Mouse (Mus musculus): ENCODE measurements around the gene Dpp7.

Gene Dpp7

DNA sequence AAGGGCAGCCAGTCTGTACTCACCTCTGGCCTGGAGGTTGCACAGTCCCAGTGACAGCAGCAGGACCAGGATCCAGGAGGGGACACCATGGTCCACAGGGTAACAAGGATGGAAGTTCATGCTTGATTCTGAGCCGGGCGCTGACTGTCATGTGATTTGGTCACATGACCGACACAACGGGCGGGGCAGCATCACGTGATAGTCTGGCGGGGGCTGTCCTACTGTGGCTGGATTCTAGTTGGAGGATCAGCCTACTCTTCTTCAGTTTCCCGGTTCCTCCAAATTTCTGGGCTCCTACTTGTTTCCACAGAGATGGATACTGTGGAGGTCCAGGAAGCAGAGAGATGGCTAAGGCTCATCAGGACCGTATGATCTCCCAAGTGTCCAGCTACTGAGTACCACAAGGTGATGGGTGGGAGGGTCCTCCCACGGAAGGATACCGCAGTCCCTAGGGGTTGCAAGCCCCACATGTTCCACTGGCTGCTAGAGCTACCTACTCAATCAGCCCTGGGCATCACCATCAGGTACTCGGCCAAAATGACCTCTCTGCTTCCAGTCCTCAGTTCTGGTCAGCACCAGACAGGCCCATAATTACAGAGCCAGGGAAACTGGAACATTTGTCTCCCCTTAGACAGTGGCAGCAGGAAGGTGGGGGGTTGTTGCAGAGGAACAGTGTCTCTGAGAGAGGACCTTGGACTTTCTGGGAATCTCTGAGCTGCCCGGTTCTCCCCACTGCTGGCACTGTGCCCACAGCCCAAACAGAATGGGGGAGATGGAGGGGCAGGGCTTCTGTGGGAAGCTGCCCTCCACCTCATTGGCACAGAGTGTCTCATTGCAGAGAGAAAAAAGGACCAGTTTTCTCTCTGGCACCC lies at the start of gene Dpp7:
Dpp7 (minus strand) TSS at position 152 of the 872 bp plus-strand sequence.
- ATAC-seq (ENCODE audit: insufficient number of reproducible peaks, low FRiP score, low TSS enrichment), result peak; percentile 71; the same call in 1 of the 2 replicates

- no peak for ATAC-seq (ENCODE audit: insufficient number of reproducible peaks, low FRiP score, low TSS enrichment)
Measured at GRCm38 (mm10) chr2:25403994-25404393, 47.8 kb upstream of the Dpp7 start.

DNA sequence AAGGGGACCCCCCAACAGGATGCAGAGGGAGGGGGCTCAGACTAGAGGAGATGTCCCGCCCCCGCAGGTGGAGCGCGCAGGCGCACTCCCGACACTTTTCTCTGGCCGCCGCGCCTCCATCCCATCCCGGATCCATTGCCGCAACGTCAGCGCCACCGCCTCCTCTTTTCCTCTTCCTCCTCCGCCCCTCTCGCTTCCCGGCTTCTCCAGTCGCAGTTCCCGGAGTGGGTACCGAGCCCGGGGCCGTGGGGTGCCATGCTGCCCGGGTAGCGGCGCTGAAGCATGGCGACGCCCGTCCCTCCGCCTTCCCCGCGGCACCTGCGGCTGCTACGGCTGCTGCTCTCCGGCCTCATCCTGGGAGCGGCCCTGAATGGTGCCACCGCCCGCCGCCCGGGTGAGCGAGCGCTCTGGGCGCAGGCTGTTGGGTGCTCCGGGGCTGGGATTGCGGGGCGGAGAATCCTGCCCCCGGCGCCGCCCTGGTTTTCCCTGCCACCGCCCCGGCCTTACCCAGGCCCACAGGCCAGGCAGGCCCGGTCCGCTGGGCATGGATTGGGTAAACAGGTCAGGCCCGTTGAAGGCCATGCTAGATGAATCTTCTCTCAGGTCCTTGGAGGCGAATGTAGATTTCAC lies 46.9 kb upstream of the Dpp7 start:
- ATAC-seq (ENCODE audit: insufficient number of reproducible peaks, low FRiP score, low TSS enrichment), result peak; percentile 38; the same call in 1 of the 2 replicates

DNA sequence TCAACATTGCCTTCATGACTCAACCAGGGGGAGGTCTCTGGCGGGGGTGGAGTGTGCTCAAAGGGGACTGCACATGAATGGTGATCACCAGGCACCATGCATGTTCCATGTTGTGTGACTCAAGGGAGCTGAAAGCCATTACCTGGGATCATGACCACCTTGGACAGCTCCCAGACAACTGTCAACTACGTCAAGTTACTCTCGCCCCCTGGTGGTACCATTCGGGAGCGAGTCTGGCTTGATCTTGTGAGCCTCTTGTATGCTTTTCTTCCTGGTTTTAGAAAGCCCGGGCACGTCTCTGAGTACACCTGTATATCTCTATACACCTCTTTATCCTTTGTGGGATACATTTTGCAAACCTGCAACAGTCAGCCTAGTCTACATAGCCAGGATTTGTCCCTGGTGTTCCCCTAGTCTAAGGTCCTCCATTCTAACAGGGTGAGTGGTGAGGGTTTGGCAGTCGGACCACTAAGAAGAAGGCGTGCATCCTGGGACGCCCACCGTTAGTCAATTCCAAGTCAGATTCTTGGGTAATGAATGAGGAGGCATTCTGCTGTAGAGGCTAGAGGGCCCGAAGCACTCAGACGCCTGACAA lies 46.3 kb upstream of the Dpp7 start:
- peak; percentile 36 for ATAC-seq (ENCODE audit: insufficient number of reproducible peaks, low FRiP score, low TSS enrichment)

DNA sequence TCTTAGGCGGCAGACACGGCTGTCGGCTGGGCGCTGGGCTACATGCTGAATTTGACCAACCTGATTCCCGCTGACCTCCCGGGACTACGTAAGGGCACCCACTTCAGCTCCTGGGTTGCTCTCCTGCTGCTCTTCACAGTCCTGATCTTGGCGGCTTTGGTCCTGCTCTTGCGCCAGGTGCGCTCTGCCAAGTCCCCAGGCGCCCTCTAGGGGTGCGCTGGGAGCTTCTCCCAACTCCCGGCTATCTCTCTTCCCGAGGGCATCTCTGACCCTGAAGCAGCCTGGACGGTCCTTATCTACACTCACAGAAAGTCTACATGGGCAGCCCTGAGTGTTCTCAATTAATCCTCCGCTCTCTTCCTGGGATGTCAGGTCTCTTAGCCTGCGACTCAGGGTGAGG lies 44.6 kb upstream of the Dpp7 start:
- no peak for ATAC-seq (ENCODE audit: insufficient number of reproducible peaks, low FRiP score, low TSS enrichment)

DNA sequence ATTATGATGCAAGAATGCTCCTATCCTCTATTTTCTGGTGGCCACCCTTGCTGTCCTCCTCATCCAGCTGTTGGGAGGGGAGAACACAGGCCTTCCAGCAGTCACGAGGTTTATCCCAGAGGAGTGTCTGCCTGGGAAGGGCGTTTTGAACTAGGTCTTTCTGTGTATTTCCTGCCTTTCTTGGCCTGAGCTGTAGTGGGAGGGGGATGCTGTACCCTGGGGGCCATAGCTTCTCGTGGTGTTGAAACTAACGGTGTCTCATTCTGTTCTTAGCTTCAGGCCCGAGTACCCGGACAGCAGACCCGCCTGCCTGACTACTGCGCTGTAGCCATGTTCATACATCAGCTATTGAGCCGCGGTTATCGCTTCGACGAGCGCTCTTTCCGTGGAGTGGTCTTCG lies 44.1 kb upstream of the Dpp7 start:
- no peak for ATAC-seq (ENCODE audit: insufficient number of reproducible peaks, low FRiP score, low TSS enrichment)

DNA sequence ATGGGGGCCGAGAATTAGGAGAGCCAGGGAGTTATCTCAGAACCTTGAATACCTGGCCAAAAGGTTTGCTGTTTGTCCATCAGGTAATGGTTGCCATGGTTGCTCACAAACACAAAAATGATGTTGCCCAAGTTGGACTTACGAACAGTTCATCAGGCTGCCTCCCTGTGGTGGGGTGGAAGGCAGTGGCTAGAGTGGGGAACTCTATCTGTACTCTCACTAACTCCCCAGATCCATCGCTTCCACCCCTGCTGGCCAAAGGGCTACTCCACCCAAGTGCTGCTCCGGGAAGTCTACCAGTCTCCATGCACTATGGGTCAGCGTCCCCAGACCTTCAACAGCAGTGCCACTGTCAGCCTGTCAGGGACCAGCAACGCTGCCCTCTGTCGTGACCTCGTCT lies 42.9 kb upstream of the Dpp7 start, which contains the start of gene Npdc1:
Npdc1 (plus strand) TSS at position 301 of the 400 bp plus-strand sequence.
- no peak for ATAC-seq (ENCODE audit: insufficient number of reproducible peaks, low FRiP score, low TSS enrichment)

DNA sequence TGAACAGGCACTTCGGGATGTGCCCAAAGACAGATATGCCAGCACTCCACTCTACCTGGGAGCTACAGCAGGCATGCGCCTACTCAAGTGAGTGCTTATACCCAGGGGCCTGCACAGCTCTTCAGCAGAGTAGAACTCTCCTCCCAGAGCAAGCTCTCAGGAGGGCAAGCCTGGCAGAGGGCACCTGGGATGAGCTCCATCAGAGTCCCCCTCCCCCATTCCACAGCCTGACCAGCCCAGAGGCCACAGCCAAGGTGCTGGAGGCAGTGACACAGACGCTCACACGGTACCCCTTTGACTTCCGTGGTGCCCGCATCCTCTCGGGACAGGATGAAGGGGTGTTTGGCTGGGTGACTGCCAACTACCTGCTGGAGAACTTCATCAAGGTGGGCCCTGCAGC lies 41.9 kb upstream of the Dpp7 start:
- ATAC-seq (ENCODE audit: insufficient number of reproducible peaks, low FRiP score, low TSS enrichment), result no peak

- ATAC-seq (ENCODE audit: insufficient number of reproducible peaks, low FRiP score, low TSS enrichment), result no peak
Measured at GRCm38 (mm10) chr2:25397010-25397409, 40.9 kb upstream of the Dpp7 start.

GRCm38 (mm10) chr2:25396597-25396983 lies 40.4 kb upstream of the Dpp7 start:
- ATAC-seq (ENCODE audit: insufficient number of reproducible peaks, low FRiP score, low TSS enrichment), result peak; percentile 45; the same call in 1 of the 2 replicates

GRCm38 (mm10) chr2:25395721-25396596 lies 39.8 kb upstream of the Dpp7 start, which contains the start of gene Entpd2:
Gene Entpd2 (plus strand): TSS chr2:25395874.
- no peak for ATAC-seq (ENCODE audit: insufficient number of reproducible peaks, low FRiP score, low TSS enrichment)

GRCm38 (mm10) chr2:25394281-25395221 lies 38.4 kb upstream of the Dpp7 start:
- 0 out of 2 replicates have a peak, but pooled peaks have one; percentile 3 for ATAC-seq (ENCODE audit: insufficient number of reproducible peaks, low FRiP score, low TSS enrichment)

GRCm38 (mm10) chr2:25391266-25391665 lies 35.1 kb upstream of the Dpp7 start:
- ATAC-seq (ENCODE audit: insufficient number of reproducible peaks, low FRiP score, low TSS enrichment), result no peak

- no peak for ATAC-seq (ENCODE audit: insufficient number of reproducible peaks, low FRiP score, low TSS enrichment)
Measured at GRCm38 (mm10) chr2:25384492-25384891, 28.3 kb upstream of the Dpp7 start.

GRCm38 (mm10) chr2:25376589-25376988 lies 20.4 kb upstream of the Dpp7 start:
- no peak for ATAC-seq (ENCODE audit: insufficient number of reproducible peaks, low FRiP score, low TSS enrichment)

GRCm38 (mm10) chr2:25373431-25373830 lies 17.3 kb upstream of the Dpp7 start:
- no peak for ATAC-seq (ENCODE audit: insufficient number of reproducible peaks, low FRiP score, low TSS enrichment)

GRCm38 (mm10) chr2:25372644-25373391 lies 16.7 kb upstream of the Dpp7 start:
- no peak for ATAC-seq (ENCODE audit: insufficient number of reproducible peaks, low FRiP score, low TSS enrichment)
